ENCODE assay signal across 9 mouse cellular contexts in the genomic region with DNA sequence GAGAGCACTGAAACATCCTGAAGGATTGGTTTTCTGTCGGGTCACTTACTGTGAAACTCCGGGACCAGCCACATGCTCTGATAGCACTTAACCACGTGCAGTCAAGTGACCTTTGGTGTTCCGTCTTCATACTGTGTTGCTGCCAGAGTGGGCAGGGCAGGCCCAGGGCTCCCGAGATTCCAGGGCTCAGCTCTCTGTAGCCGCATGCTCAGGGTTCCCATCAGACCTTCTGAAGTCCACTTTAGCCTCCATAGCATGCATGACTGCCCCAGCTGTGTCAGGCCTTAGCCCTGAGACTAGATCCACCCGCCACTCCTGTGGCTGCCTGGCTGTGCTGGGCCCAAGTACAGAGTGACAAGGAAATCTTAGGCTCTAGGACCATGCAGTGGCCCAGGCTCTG. TPM values are rescaled to one million over a fixed set of nuclear protein-coding genes. Genes with fewer than 3 reads are reported as not detected.
DNase-seq lines count a peak whose midpoint lies in the region; ATAC-seq and TF ChIP-seq lines count a peak whose summit lies in the region.
"Had no signal": no experiment of that assay in that cellular context is flagged by ENCODE, and none has a peak within 500 bp of the region (broad histone marks: within the 10 kb centered on the region; RNA-seq: fewer than 3 reads in every experiment).

No protein-coding gene starts in this region.

- H3K4me2 ChIP-seq in intestine, embryonic 15.5 days (replicated peaks): no peak overlapping the region
- H3K4me2 ChIP-seq in lung, embryonic 16.5 days (ENCODE audit: low read depth, low read length): peak overlapping the region; percentile 29; the same call in 1 of the 2 replicates
- H3K4me2 ChIP-seq in midbrain, embryonic 13.5 days (replicated peaks): no peak overlapping the region
- H3K4me2 ChIP-seq: lung, embryonic 14.5 days had no signal

- H3K36me3 ChIP-seq in intestine, embryonic 15.5 days: peaks cover 70% of the 10 kb centered on the region
- peaks cover 67% of the 10 kb centered on the region for H3K36me3 ChIP-seq in lung, embryonic 16.5 days (ENCODE audit: control insufficient read depth, insufficient read depth, low read length)
- peaks cover 90% of the 10 kb centered on the region for H3K36me3 ChIP-seq in midbrain, embryonic 13.5 days

- no peak for TF ChIP-seq CTCF in bone marrow, adult 2 months (IDR thresholded peaks at IDR 0.05; ENCODE audit: control insufficient read depth, insufficient read depth, low read length)

- H3K9me3 ChIP-seq in intestine, embryonic 15.5 days: no peaks in the 10 kb centered on the region
- H3K9me3 ChIP-seq in lung, embryonic 16.5 days (ENCODE audit: control insufficient read depth, low read length): no peaks in the 10 kb centered on the region
- H3K9me3 ChIP-seq in midbrain, embryonic 13.5 days: no peaks in the 10 kb centered on the region

- no peak for TF ChIP-seq POLR2A in bone marrow, adult 2 months (IDR thresholded peaks at IDR 0.05; ENCODE audit: borderline replicate concordance, control insufficient read depth, low read depth, low read length)

- ATAC-seq in intestine, embryonic 15.5 days: peak; percentile 42
- no peak for ATAC-seq in lung, embryonic 16.5 days (ENCODE audit: low read depth)
- ATAC-seq in midbrain, embryonic 13.5 days: no peak

- H3K4me3 ChIP-seq in bone marrow, adult 2 months (replicated peaks; ENCODE audit: control insufficient read depth, low read depth, low read length): no peak overlapping the region
- no peak overlapping the region for H3K4me3 ChIP-seq in intestine, embryonic 15.5 days (replicated peaks)
- H3K4me3 ChIP-seq in lung, embryonic 16.5 days (ENCODE audit: low read length): no peak overlapping the region
- no peak overlapping the region for H3K4me3 ChIP-seq in midbrain, embryonic 13.5 days (replicated peaks)

- WGBS in bone marrow, adult 2 months: 88% methylated on average over 7 of the region's 7 CpGs
- WGBS in intestine, embryonic 15.5 days: 67% methylated on average over 7 of the region's 7 CpGs
- 65% methylated on average over 7 of the region's 7 CpGs for WGBS in lung, embryonic 16.5 days
- 86% methylated on average over 7 of the region's 7 CpGs for WGBS in midbrain, embryonic 13.5 days

- peak; percentile 98 for DNase-seq in heart, adult 11 months
- no peak for DNase-seq in heart, postnatal 25 days (ENCODE audit: low spot score)
- no peak for DNase-seq in embryo, embryonic 11 days
- no peak for DNase-seq in urinary bladder, adult 2 months (ENCODE audit: low spot score)
- DNase-seq: lung, embryonic 14.5 days had no signal

- H3K9ac ChIP-seq in intestine, embryonic 15.5 days: 0 out of 2 replicates have a peak overlapping the region, but pooled peaks have one; percentile 28
- H3K9ac ChIP-seq in lung, embryonic 16.5 days (ENCODE audit: low read length): peak overlapping the region; percentile 16; the same call in 1 of the 2 replicates
- H3K9ac ChIP-seq in midbrain, embryonic 13.5 days (replicated peaks): no peak overlapping the region; the same call in 1 of the 2 replicates
- H3K9ac ChIP-seq: lung, embryonic 14.5 days had no signal

- no peaks in the 10 kb centered on the region; the same call in 1 of the 2 replicates for H3K4me1 ChIP-seq in bone marrow, adult 2 months (ENCODE audit: control insufficient read depth, insufficient read depth, low read length)
- H3K4me1 ChIP-seq in intestine, embryonic 15.5 days (replicated peaks): peaks cover 4% of the 10 kb centered on the region
- H3K4me1 ChIP-seq in lung, embryonic 16.5 days (replicated peaks; ENCODE audit: control insufficient read depth, insufficient read depth, low read length): peaks cover 16% of the 10 kb centered on the region
- peaks cover 10% of the 10 kb centered on the region for H3K4me1 ChIP-seq in midbrain, embryonic 13.5 days (replicated peaks)

- no peaks in the 10 kb centered on the region for H3K27me3 ChIP-seq in intestine, embryonic 15.5 days (replicated peaks)
- H3K27me3 ChIP-seq in lung, embryonic 16.5 days (ENCODE audit: control insufficient read depth, insufficient read depth, low read depth, low read length): no peaks in the 10 kb centered on the region
- no peaks in the 10 kb centered on the region for H3K27me3 ChIP-seq in midbrain, embryonic 13.5 days

- H3K27ac ChIP-seq in bone marrow, adult 2 months (ENCODE audit: control insufficient read depth, insufficient read depth, low read depth, low read length, poor library complexity): peak overlapping the region; percentile 31; the same call in 1 of the 2 replicates
- peak overlapping the region; percentile 36; the same call in 1 of the 2 replicates for H3K27ac ChIP-seq in intestine, embryonic 15.5 days
- peak overlapping the region; percentile 95 for H3K27ac ChIP-seq in lung, embryonic 16.5 days (ENCODE audit: low read length)
- H3K27ac ChIP-seq in midbrain, embryonic 13.5 days: no peak overlapping the region

- intact Hi-C loops in heart, postnatal 25 days (cut with DNase I): no loop called here

RNA-seq across cellular contexts. Expression of a gene that starts 10.9 kb away (rescaled TPM):
- total RNA-seq in heart, postnatal 25 days (2021): 100 to 1,000 TPM; 703 to 732 TPM
- 1,765 and 2,445 TPM in 2 replicates for polyA plus RNA-seq in bone marrow, adult 2 months (2011; ENCODE audit: insufficient read depth, insufficient read length, low replicate concordance, missing spikeins)
- 974 and 1,020 TPM in 2 replicates for polyA plus RNA-seq in intestine, embryonic 15.5 days (2015; fragmentation: Nextera tagmentation; extraction: Ambion mirVana)
- polyA plus RNA-seq in lung, embryonic 16.5 days (2015; fragmentation: Nextera tagmentation; extraction: Ambion mirVana): 915 and 939 TPM in 2 replicates
- 3,215 and 3,453 TPM in 2 replicates for polyA plus RNA-seq in urinary bladder, adult 2 months (2012; rRNA removed)
- 631 and 653 TPM in 2 replicates for polyA plus RNA-seq in midbrain, embryonic 13.5 days (2015; fragmentation: Nextera tagmentation; extraction: Ambion mirVana)

RNA-seq across cellular contexts. Expression of a gene that starts 14.5 kb away (rescaled TPM):
- total RNA-seq in heart, postnatal 25 days (2021): 1 to 10 TPM; 3.4 to 4.0 TPM
- polyA plus RNA-seq in bone marrow, adult 2 months (2011; ENCODE audit: insufficient read depth, insufficient read length, low replicate concordance, missing spikeins): 0.17 TPM in 1 of 2 replicates, not detected in the other
- 4.9 and 6.5 TPM in 2 replicates for polyA plus RNA-seq in intestine, embryonic 15.5 days (2015; fragmentation: Nextera tagmentation; extraction: Ambion mirVana)
- polyA plus RNA-seq in lung, embryonic 16.5 days (2015; fragmentation: Nextera tagmentation; extraction: Ambion mirVana): 0.67 and 0.88 TPM in 2 replicates
- 0.76 and 1.4 TPM in 2 replicates for polyA plus RNA-seq in urinary bladder, adult 2 months (2012; rRNA removed)
- polyA plus RNA-seq in midbrain, embryonic 13.5 days (2015; fragmentation: Nextera tagmentation; extraction: Ambion mirVana): 182 and 209 TPM in 2 replicates

RNA-seq across cellular contexts. Expression of a gene that starts 20.0 kb away (rescaled TPM):
- total RNA-seq in heart, postnatal 25 days (2021): 10 to 100 TPM; 55.0 to 69.6 TPM
- polyA plus RNA-seq in bone marrow, adult 2 months (2011; ENCODE audit: insufficient read depth, insufficient read length, low replicate concordance, missing spikeins): 75.7 and 150 TPM in 2 replicates
- polyA plus RNA-seq in intestine, embryonic 15.5 days (2015; fragmentation: Nextera tagmentation; extraction: Ambion mirVana): 53.1 and 57.0 TPM in 2 replicates
- 45.4 and 50.6 TPM in 2 replicates for polyA plus RNA-seq in lung, embryonic 16.5 days (2015; fragmentation: Nextera tagmentation; extraction: Ambion mirVana)
- 68.2 and 82.3 TPM in 2 replicates for polyA plus RNA-seq in urinary bladder, adult 2 months (2012; rRNA removed)
- polyA plus RNA-seq in midbrain, embryonic 13.5 days (2015; fragmentation: Nextera tagmentation; extraction: Ambion mirVana): 62.9 and 66.1 TPM in 2 replicates

RNA-seq across cellular contexts. Expression of a gene that starts 20.5 kb away (rescaled TPM):
- 1 to 10 TPM; 9.0 to 9.3 TPM for total RNA-seq in heart, postnatal 25 days (2021)
- 1.7 and 5.8 TPM in 2 replicates for polyA plus RNA-seq in bone marrow, adult 2 months (2011; ENCODE audit: insufficient read depth, insufficient read length, low replicate concordance, missing spikeins)
- 71.0 and 112 TPM in 2 replicates for polyA plus RNA-seq in intestine, embryonic 15.5 days (2015; fragmentation: Nextera tagmentation; extraction: Ambion mirVana)
- polyA plus RNA-seq in lung, embryonic 16.5 days (2015; fragmentation: Nextera tagmentation; extraction: Ambion mirVana): 27.5 and 32.8 TPM in 2 replicates
- polyA plus RNA-seq in urinary bladder, adult 2 months (2012; rRNA removed): 17.4 and 19.0 TPM in 2 replicates
- polyA plus RNA-seq in midbrain, embryonic 13.5 days (2015; fragmentation: Nextera tagmentation; extraction: Ambion mirVana): 20.9 and 22.3 TPM in 2 replicates

RNA-seq across cellular contexts. Expression of a gene that starts 32.4 kb away (rescaled TPM):
- 100 to 1,000 TPM; 957 to 967 TPM for total RNA-seq in heart, postnatal 25 days (2021)
- polyA plus RNA-seq in bone marrow, adult 2 months (2011; ENCODE audit: insufficient read depth, insufficient read length, low replicate concordance, missing spikeins): 72.4 and 80.0 TPM in 2 replicates
- 467 and 534 TPM in 2 replicates for polyA plus RNA-seq in intestine, embryonic 15.5 days (2015; fragmentation: Nextera tagmentation; extraction: Ambion mirVana)
- 313 and 320 TPM in 2 replicates for polyA plus RNA-seq in lung, embryonic 16.5 days (2015; fragmentation: Nextera tagmentation; extraction: Ambion mirVana)
- polyA plus RNA-seq in urinary bladder, adult 2 months (2012; rRNA removed): 294 and 337 TPM in 2 replicates
- polyA plus RNA-seq in midbrain, embryonic 13.5 days (2015; fragmentation: Nextera tagmentation; extraction: Ambion mirVana): 244 and 265 TPM in 2 replicates

Comparison
In these comparisons a context has a peak if more than half of its experiments do, and no peak if none do; other contexts are left out.
1. RNA of a gene that starts 14.5 kb away (polyA plus RNA-seq): 182 to 209 TPM in midbrain, embryonic 13.5 days; 4.9 to 6.5 TPM in intestine, embryonic 15.5 days, 0.67 to 0.88 TPM in lung, embryonic 16.5 days, 0.76 to 1.4 TPM in urinary bladder, adult 2 months and 0.17 TPM in bone marrow, adult 2 months; every median in the first group is over 10 times any median in the second.